ENCODE assay signal across 8 mouse cellular contexts in genomic region chr12:84284391-84284790, GRCm38 (mm10). TPM values are rescaled to one million over a fixed set of nuclear protein-coding genes. Genes with fewer than 3 reads are reported as not detected.
DNase-seq lines count a peak whose midpoint lies in the region; ATAC-seq and TF ChIP-seq lines count a peak whose summit lies in the region.

No protein-coding gene starts in this region.

- no peak for TF ChIP-seq CTCF in left cerebral cortex, adult 2 months (IDR thresholded peaks at IDR 0.05)
- no peak for TF ChIP-seq CTCF in midbrain, postnatal 0 days (IDR thresholded peaks at IDR 0.05)

- no peaks in the 10 kb centered on the region for H3K36me3 ChIP-seq in embryonic facial prominence, embryonic 10.5 days (replicated peaks)
- no peaks in the 10 kb centered on the region for H3K36me3 ChIP-seq in hindbrain, embryonic 16.5 days (ENCODE audit: control insufficient read depth, insufficient read depth, low read length)
- no peaks in the 10 kb centered on the region for H3K36me3 ChIP-seq in midbrain, postnatal 0 days (ENCODE audit: insufficient read depth, low read length)

- H3K4me1 ChIP-seq in embryonic facial prominence, embryonic 10.5 days, result peaks cover 16% of the 10 kb centered on the region
- peaks cover 10% of the 10 kb centered on the region for H3K4me1 ChIP-seq in hindbrain, embryonic 16.5 days (ENCODE audit: control insufficient read depth, insufficient read depth, low read depth, low read length)
- H3K4me1 ChIP-seq in midbrain, postnatal 0 days (ENCODE audit: insufficient read depth, low read length), result 0 out of 2 replicates have a peak, but pooled peaks cover 5% of the 10 kb centered on the region

- H3K9ac ChIP-seq in hindbrain, embryonic 16.5 days (ENCODE audit: low read depth, low read length), result no peak overlapping the region; the same call in 1 of the 2 replicates
- peak overlapping the region; percentile 65 for H3K9ac ChIP-seq in midbrain, postnatal 0 days (replicated peaks; ENCODE audit: low read length, poor library complexity, severe bottlenecking)

- peak overlapping the region; percentile 65 for H3K4me3 ChIP-seq in left cerebral cortex, adult 2 months
- peak overlapping the region; percentile 70 for H3K4me3 ChIP-seq in embryonic facial prominence, embryonic 10.5 days
- H3K4me3 ChIP-seq in hindbrain, embryonic 16.5 days (ENCODE audit: low read length), result no peak overlapping the region; the same call in 1 of the 2 replicates
- H3K4me3 ChIP-seq in midbrain, postnatal 0 days (ENCODE audit: low read depth, low read length), result peak overlapping the region; percentile 58; the same call in 1 of the 2 replicates

- ATAC-seq in hindbrain, embryonic 16.5 days, result no peak
- no peak for ATAC-seq in midbrain, postnatal 0 days (ENCODE audit: low FRiP score)

- intact Hi-C loops in left cerebral cortex, adult 2 months (cut with DNase I), result no loop called here

- 78% methylated on average over 14 of the region's 14 CpGs for WGBS in embryonic facial prominence, embryonic 10.5 days
- 82% methylated on average over 14 of the region's 14 CpGs for WGBS in hindbrain, embryonic 16.5 days
- 79% methylated on average over 14 of the region's 14 CpGs for WGBS in midbrain, postnatal 0 days

- DNase-seq in left cerebral cortex, adult 2 months (ENCODE audit: extremely low spot score in 1 of 2, low spot score in 2 of 2), result no peak
- no peak for DNase-seq in left cerebral cortex, adult 8-10 months (ENCODE audit: low spot score in 2 of 2)
- DNase-seq in embryonic facial prominence, embryonic 10.5 days (ENCODE audit: low spot score), result no peak
- DNase-seq in midbrain, postnatal 0 days (ENCODE audit: low spot score), result no peak
- no peak for DNase-seq in adrenal gland, adult 8-10 months
- DNase-seq in ovary, postnatal 36 days (ENCODE audit: low spot score), result no peak
- no peak for DNase-seq in right cerebral cortex, postnatal 4 days

- peak overlapping the region; percentile 65 for H3K4me2 ChIP-seq in hindbrain, embryonic 16.5 days (ENCODE audit: low read length)
- peak overlapping the region; percentile 51 for H3K4me2 ChIP-seq in midbrain, postnatal 0 days (ENCODE audit: low read depth, low read length, poor library complexity, severe bottlenecking)

- no peak overlapping the region for H3K27ac ChIP-seq in left cerebral cortex, adult 2 months
- peak overlapping the region; percentile 87 for H3K27ac ChIP-seq in embryonic facial prominence, embryonic 10.5 days (replicated peaks)
- no peak overlapping the region for H3K27ac ChIP-seq in hindbrain, embryonic 16.5 days (ENCODE audit: low read depth, low read length)
- H3K27ac ChIP-seq in midbrain, postnatal 0 days (ENCODE audit: low read depth, low read length), result no peak overlapping the region

- H3K27me3 ChIP-seq in embryonic facial prominence, embryonic 10.5 days (replicated peaks; ENCODE audit: low read depth, poor library complexity, severe bottlenecking), result no peaks in the 10 kb centered on the region
- no peaks in the 10 kb centered on the region for H3K27me3 ChIP-seq in hindbrain, embryonic 16.5 days (replicated peaks; ENCODE audit: control insufficient read depth, insufficient read depth, low read length)
- H3K27me3 ChIP-seq in midbrain, postnatal 0 days (ENCODE audit: insufficient read depth, low read length), result no peaks in the 10 kb centered on the region

- H3K9me3 ChIP-seq in embryonic facial prominence, embryonic 10.5 days, result no peaks in the 10 kb centered on the region; the same call in 1 of the 2 replicates
- no peaks in the 10 kb centered on the region for H3K9me3 ChIP-seq in hindbrain, embryonic 16.5 days (ENCODE audit: control insufficient read depth, low read length)
- no peaks in the 10 kb centered on the region for H3K9me3 ChIP-seq in midbrain, postnatal 0 days (ENCODE audit: low read length)

RNA-seq across cellular contexts. Expression of gene Ptgr2, which starts 0.6 kb away (rescaled TPM):
- 10 to 100 TPM; 29.3 to 30.0 TPM for total RNA-seq in left cerebral cortex, adult 2 months (2021)
- 10 to 100 TPM; 37.4 to 42.8 (median 42.2) TPM for total RNA-seq in left cerebral cortex, adult 8-10 months (2022)
- 16.5 and 16.6 TPM in 2 replicates for polyA plus RNA-seq in embryonic facial prominence, embryonic 10.5 days (2016; fragmentation: Nextera tagmentation; extraction: Ambion mirVana)
- polyA plus RNA-seq in hindbrain, embryonic 16.5 days (2015; fragmentation: Nextera tagmentation; extraction: Ambion mirVana), result 17.7 and 18.8 TPM in 2 replicates
- 13.6 and 16.5 TPM in 2 replicates for total RNA-seq in midbrain, postnatal 0 days (2014; rRNA removed)
- 18.8 and 19.6 TPM in 2 replicates for polyA plus RNA-seq in midbrain, postnatal 0 days (2015; fragmentation: Nextera tagmentation; extraction: Ambion mirVana)
- total RNA-seq in adrenal gland, adult 8-10 months (2022), result 10 to 100 TPM; 58.2 to 83.0 (median 73.1) TPM

RNA-seq across cellular contexts. Expression of gene Zfp410, which starts 32.3 kb away (rescaled TPM):
- total RNA-seq in left cerebral cortex, adult 2 months (2021), result 10 to 100 TPM; 37.9 to 39.7 TPM
- 10 to 100 TPM; 30.9 to 40.4 (median 33.1) TPM for total RNA-seq in left cerebral cortex, adult 8-10 months (2022)
- polyA plus RNA-seq in embryonic facial prominence, embryonic 10.5 days (2016; fragmentation: Nextera tagmentation; extraction: Ambion mirVana), result 116 and 119 TPM in 2 replicates
- polyA plus RNA-seq in hindbrain, embryonic 16.5 days (2015; fragmentation: Nextera tagmentation; extraction: Ambion mirVana), result 61.2 and 64.3 TPM in 2 replicates
- total RNA-seq in midbrain, postnatal 0 days (2014; rRNA removed), result 55.9 and 60.4 TPM in 2 replicates
- 44.7 and 48.5 TPM in 2 replicates for polyA plus RNA-seq in midbrain, postnatal 0 days (2015; fragmentation: Nextera tagmentation; extraction: Ambion mirVana)
- total RNA-seq in adrenal gland, adult 8-10 months (2022), result 10 to 100 TPM; 30.6 to 50.0 (median 36.0) TPM
